8 mouse cellular contexts compared by ENCODE assay signal in genomic region chr14:121589097-121589725, GRCm38 (mm10).
DNase-seq lines count a peak whose midpoint lies in the region; ATAC-seq and TF ChIP-seq lines count a peak whose summit lies in the region.

No protein-coding gene starts in this region.

- no peak overlapping the region for H3K9ac ChIP-seq in intestine, embryonic 15.5 days
- no peak overlapping the region for H3K9ac ChIP-seq in limb, embryonic 14.5 days (ENCODE audit: low read depth, low read length, severe bottlenecking)
- no peak overlapping the region for H3K9ac ChIP-seq in midbrain, postnatal 0 days (replicated peaks; ENCODE audit: low read length, poor library complexity, severe bottlenecking)

- no peaks in the 10 kb centered on the region for H3K27me3 ChIP-seq in intestine, embryonic 15.5 days (replicated peaks)
- H3K27me3 ChIP-seq in limb, embryonic 14.5 days (ENCODE audit: control insufficient read depth, insufficient read depth, low read length), result no peaks in the 10 kb centered on the region
- H3K27me3 ChIP-seq in midbrain, postnatal 0 days (ENCODE audit: insufficient read depth, low read length), result no peaks in the 10 kb centered on the region

- no peak for TF ChIP-seq POLR2A in limb, embryonic 14.5 days (IDR thresholded peaks at IDR 0.05; ENCODE audit: borderline replicate concordance, extremely low read depth, insufficient read depth, insufficient read length)

- peak; percentile 95 for TF ChIP-seq CTCF in midbrain, postnatal 0 days (IDR thresholded peaks at IDR 0.05)

- peaks cover 18% of the 10 kb centered on the region for H3K4me1 ChIP-seq in intestine, embryonic 15.5 days (replicated peaks)
- H3K4me1 ChIP-seq in limb, embryonic 14.5 days (ENCODE audit: control insufficient read depth, insufficient read depth, low read length), result peaks cover 9% of the 10 kb centered on the region; the same call in 1 of the 2 replicates
- H3K4me1 ChIP-seq in midbrain, postnatal 0 days (ENCODE audit: insufficient read depth, low read length), result no peaks in the 10 kb centered on the region

- no peak overlapping the region for H3K4me2 ChIP-seq in intestine, embryonic 15.5 days (replicated peaks)
- H3K4me2 ChIP-seq in limb, embryonic 14.5 days (replicated peaks; ENCODE audit: low read depth, low read length, severe bottlenecking), result no peak overlapping the region
- H3K4me2 ChIP-seq in midbrain, postnatal 0 days (ENCODE audit: low read depth, low read length, poor library complexity, severe bottlenecking), result no peak overlapping the region

- 57% methylated on average over 10 of the region's 10 CpGs for WGBS in intestine, embryonic 15.5 days
- WGBS in limb, embryonic 14.5 days, result 47% methylated on average over 10 of the region's 10 CpGs
- 45% methylated on average over 10 of the region's 10 CpGs for WGBS in midbrain, postnatal 0 days

- DNase-seq in urinary bladder, adult 2 months (ENCODE audit: low spot score), result peak; percentile 48
- no peak for DNase-seq in urinary bladder, postnatal 10 days (ENCODE audit: low spot score)
- peak; percentile 86 for DNase-seq in embryo, embryonic 10 days (ENCODE audit: low spot score)
- DNase-seq in gastrocnemius, postnatal 4 days (ENCODE audit: low spot score in 2 of 2), result peak; percentile 57 to 74
- peak; percentile 83 for DNase-seq in limb, embryonic 14.5 days (ENCODE audit: low spot score)
- DNase-seq in midbrain, postnatal 0 days (ENCODE audit: low spot score), result peak; percentile 85
- DNase-seq in spleen, postnatal 14 days (ENCODE audit: low spot score in 2 of 2), result peak; percentile 21 to 48

- peak; percentile 60 for ATAC-seq in intestine, embryonic 15.5 days
- peak; percentile 45; the same call in 1 of the 2 replicates for ATAC-seq in limb, embryonic 14.5 days (ENCODE audit: low FRiP score, low read depth)
- peak; percentile 61 for ATAC-seq in midbrain, postnatal 0 days (ENCODE audit: low FRiP score)

- H3K27ac ChIP-seq in intestine, embryonic 15.5 days, result no peak overlapping the region
- H3K27ac ChIP-seq in limb, embryonic 14.5 days (replicated peaks; ENCODE audit: low read depth, low read length), result no peak overlapping the region
- no peak overlapping the region; the same call in 1 of the 2 replicates for H3K27ac ChIP-seq in midbrain, postnatal 0 days (ENCODE audit: low read depth, low read length)

- no peaks in the 10 kb centered on the region for H3K9me3 ChIP-seq in intestine, embryonic 15.5 days
- H3K9me3 ChIP-seq in limb, embryonic 14.5 days (ENCODE audit: control insufficient read depth, low read length), result no peaks in the 10 kb centered on the region
- no peaks in the 10 kb centered on the region for H3K9me3 ChIP-seq in midbrain, postnatal 0 days (ENCODE audit: low read length)

- peaks cover 4% of the 10 kb centered on the region; the same call in 1 of the 2 replicates for H3K36me3 ChIP-seq in intestine, embryonic 15.5 days
- H3K36me3 ChIP-seq in limb, embryonic 14.5 days (ENCODE audit: control insufficient read depth, insufficient read depth, low read length), result no peaks in the 10 kb centered on the region
- H3K36me3 ChIP-seq in midbrain, postnatal 0 days (ENCODE audit: insufficient read depth, low read length), result peaks cover 16% of the 10 kb centered on the region

- no peak overlapping the region for H3K4me3 ChIP-seq in intestine, embryonic 15.5 days (replicated peaks)
- no peak overlapping the region for H3K4me3 ChIP-seq in limb, embryonic 14.5 days (replicated peaks; ENCODE audit: low read length)
- no peak overlapping the region for H3K4me3 ChIP-seq in midbrain, postnatal 0 days (ENCODE audit: low read depth, low read length)
